ENCODE assay signal across 9 mouse cellular contexts in the genomic region with DNA sequence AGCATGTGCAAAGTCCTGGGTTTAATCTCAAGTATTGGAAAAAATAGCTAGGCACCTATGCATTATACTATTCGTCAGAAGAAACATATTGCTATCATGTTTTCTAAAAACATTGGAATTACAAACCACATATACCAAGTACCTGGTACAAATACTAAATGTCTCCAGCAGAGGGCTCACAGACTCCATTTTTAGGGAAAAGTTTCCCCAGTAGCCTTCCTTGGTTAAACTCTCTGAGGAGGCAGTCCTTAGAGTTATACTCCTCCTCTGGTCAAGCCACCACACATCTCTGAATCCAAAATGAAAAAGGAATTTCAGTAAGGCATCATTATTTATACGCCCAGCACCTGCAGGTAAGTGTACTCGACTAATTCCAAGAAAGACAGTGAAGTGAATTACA.
DNase-seq lines count a peak whose midpoint lies in the region; ATAC-seq and TF ChIP-seq lines count a peak whose summit lies in the region.
"Had no signal": no experiment of that assay in that cellular context is flagged by ENCODE, and none has a peak within 500 bp of the region (broad histone marks: within the 10 kb centered on the region; RNA-seq: fewer than 3 reads in every experiment).

No protein-coding gene starts in this region.

- H3K27me3 ChIP-seq in forebrain, embryonic 15.5 days = no peaks in the 10 kb centered on the region
- H3K27me3 ChIP-seq in kidney, adult 2 months (replicated peaks; ENCODE audit: control insufficient read depth, insufficient read depth, low read length) = no peaks in the 10 kb centered on the region
- no peaks in the 10 kb centered on the region for H3K27me3 ChIP-seq in neural tube, embryonic 14.5 days (ENCODE audit: control insufficient read depth, insufficient read depth, low read length)
- H3K27me3 ChIP-seq: lung, embryonic 15.5 days had no signal

- H3K4me3 ChIP-seq in forebrain, embryonic 15.5 days = no peak overlapping the region
- no peak overlapping the region for H3K4me3 ChIP-seq in kidney, adult 2 months (ENCODE audit: insufficient read depth, low read depth, low read length)
- H3K4me3 ChIP-seq in neural tube, embryonic 14.5 days (ENCODE audit: low read depth, low read length) = no peak overlapping the region
- H3K4me3 ChIP-seq: lung, embryonic 15.5 days had no signal

- H3K4me2 ChIP-seq in forebrain, embryonic 15.5 days (replicated peaks) = no peak overlapping the region
- no peak overlapping the region for H3K4me2 ChIP-seq in neural tube, embryonic 14.5 days (ENCODE audit: low read depth, low read length)
- H3K4me2 ChIP-seq: lung, embryonic 15.5 days had no signal

- no peak for TF ChIP-seq POLR2A in kidney, adult 2 months (IDR thresholded peaks at IDR 0.05; ENCODE audit: low read depth, low read length)

- 35% methylated on average over 3 of the region's 3 CpGs for WGBS in forebrain, embryonic 15.5 days
- WGBS in kidney, adult 2 months = 27% methylated on average over 3 of the region's 3 CpGs
- 36% methylated on average over 3 of the region's 3 CpGs for WGBS in neural tube, embryonic 14.5 days

- peak; percentile 78 for ATAC-seq in forebrain, embryonic 15.5 days (replicated peaks)
- ATAC-seq in neural tube, embryonic 14.5 days (ENCODE audit: low read depth) = peak; percentile 88; the same call in 1 of the 2 replicates

- H3K9me3 ChIP-seq in forebrain, embryonic 15.5 days = no peaks in the 10 kb centered on the region
- no peaks in the 10 kb centered on the region for H3K9me3 ChIP-seq in neural tube, embryonic 14.5 days (ENCODE audit: control insufficient read depth, low read length)
- H3K9me3 ChIP-seq: lung, embryonic 15.5 days had no signal

- H3K9ac ChIP-seq in forebrain, embryonic 15.5 days (replicated peaks) = no peak overlapping the region
- H3K9ac ChIP-seq in neural tube, embryonic 14.5 days (replicated peaks; ENCODE audit: low read depth, low read length) = no peak overlapping the region
- H3K9ac ChIP-seq: lung, embryonic 15.5 days had no signal

- peak; percentile 63 for DNase-seq in ovary, postnatal 14 days (ENCODE audit: low spot score)
- DNase-seq in ovary, postnatal 10 days (ENCODE audit: low spot score) = no peak
- peak; percentile 9 for DNase-seq in c-Kit-positive CD71-negative TER-119-negative erythroid progenitor cells, embryonic 14.5 days (ENCODE audit: low read depth)
- peak; percentile 77 for DNase-seq in kidney, adult 2 months
- peak; percentile 68 to 86 for DNase-seq in left cerebral cortex, postnatal 25 days (ENCODE audit: low spot score in 2 of 2)
- no peak for DNase-seq in T-cell, adult 2 months (ENCODE audit: low spot score)

- 0 out of 2 replicates have a peak, but pooled peaks have one; percentile 11 for TF ChIP-seq CTCF in kidney, adult 2 months (conservative IDR thresholded peaks at IDR 0.05; ENCODE audit: insufficient read depth, insufficient read length, low read depth, low read length)

- no peak overlapping the region for H3K27ac ChIP-seq in forebrain, embryonic 15.5 days (replicated peaks)
- no peak overlapping the region for H3K27ac ChIP-seq in kidney, adult 2 months (ENCODE audit: insufficient read depth, low read depth, low read length)
- no peak overlapping the region for H3K27ac ChIP-seq in neural tube, embryonic 14.5 days (ENCODE audit: low read depth, low read length)
- H3K27ac ChIP-seq: lung, embryonic 15.5 days had no signal

- intact Hi-C loops in left cerebral cortex, postnatal 25 days (cut with DNase I) = loop anchor here (1.0 to 10.0 kb wide), 3 partner anchors 175 to 456 kb away; no protein-coding TSS in a partner anchor

- H3K36me3 ChIP-seq in forebrain, embryonic 15.5 days = no peaks in the 10 kb centered on the region
- no peaks in the 10 kb centered on the region for H3K36me3 ChIP-seq in kidney, adult 2 months (ENCODE audit: control insufficient read depth, insufficient read depth, low read length)
- no peaks in the 10 kb centered on the region for H3K36me3 ChIP-seq in neural tube, embryonic 14.5 days (ENCODE audit: control insufficient read depth, insufficient read depth, low read length)
- H3K36me3 ChIP-seq: lung, embryonic 15.5 days had no signal

- no peaks in the 10 kb centered on the region for H3K4me1 ChIP-seq in forebrain, embryonic 15.5 days
- no peaks in the 10 kb centered on the region for H3K4me1 ChIP-seq in kidney, adult 2 months (ENCODE audit: control insufficient read depth, insufficient read depth, low read length)
- no peaks in the 10 kb centered on the region for H3K4me1 ChIP-seq in neural tube, embryonic 14.5 days (ENCODE audit: control insufficient read depth, insufficient read depth, low read length)
- H3K4me1 ChIP-seq: lung, embryonic 15.5 days had no signal

Comparison
In these comparisons a context has a peak if more than half of its experiments do, and no peak if none do; other contexts are left out.
1. DNase-seq: peak in ovary, postnatal 14 days (single experiment), c-Kit-positive CD71-negative TER-119-negative erythroid progenitor cells, embryonic 14.5 days (single experiment), kidney, adult 2 months (single experiment) and left cerebral cortex, postnatal 25 days (2 of 2); none in ovary, postnatal 10 days (single experiment) and T-cell, adult 2 months (single experiment).